Mouse (Mus musculus) liver, embryonic 16.5 days (tissue): ENCODE data around the gene Rnase10. TPM values are rescaled to one million over a fixed set of nuclear protein-coding genes. Genes with fewer than 3 reads are reported as not detected.
"Not testable (repeated sequence)": the region's sequence is repeated elsewhere in the genome, so short reads cannot be mapped to it uniquely, and the experiment has no call there.

Experiments
- ATAC-seq: fragments of 200-750 bp; cut with Nextera tagmentation; 2 replicates; pipeline ENCODE4 v1.8.0; 2017; ENCODE audit warnings: low read depth, mild to moderate bottlenecking, moderate number of reproducible peaks, moderate library complexity
- H3K27ac ChIP-seq: fragments of 300-500 bp; sonication (generic); 2 replicates; pipeline ENCODE4 v1.5.1; 2014; ENCODE audit warnings: mild to moderate bottlenecking, low read length
- H3K27me3 ChIP-seq: fragments of 300-500 bp; sonication (generic); 2 replicates; pipeline ENCODE4 v1.6.1; 2014; ENCODE audit warnings: low read depth, low read length, mixed read lengths; ENCODE audit not compliant: control insufficient read depth, insufficient read depth
- H3K36me3 ChIP-seq: fragments of 300-500 bp; sonication (generic); 2 replicates; pipeline ENCODE4 v1.6.1; 2014; ENCODE audit warnings: mild to moderate bottlenecking; ENCODE audit not compliant: control insufficient read depth, insufficient read depth
- H3K4me1 ChIP-seq: fragments of 300-500 bp; sonication (generic); 2 replicates; pipeline ENCODE4 v1.6.1; 2014; ENCODE audit warnings: low read depth, low read length, mixed read lengths; ENCODE audit not compliant: control insufficient read depth
- H3K4me2 ChIP-seq: fragments of 300-500 bp; sonication (generic); 2 replicates; pipeline ENCODE4 v1.6.1; 2014; ENCODE audit warnings: low read depth, low read length, mixed read lengths
- H3K4me3 ChIP-seq: fragments of 300-500 bp; sonication (generic); 2 replicates; pipeline ENCODE4 v1.5.1; 2014; ENCODE audit warnings: low read depth, mild to moderate bottlenecking, low read length
- H3K9ac ChIP-seq: fragments of 300-500 bp; sonication (generic); 2 replicates; pipeline ENCODE4 v1.6.1; 2014; ENCODE audit warnings: low read depth, low read length
- H3K9me3 ChIP-seq: fragments of 300-500 bp; sonication (generic); replicated peaks from 2 replicates; pipeline ENCODE4 v1.6.1; 2016; ENCODE audit warnings: low read length; ENCODE audit not compliant: control insufficient read depth
- WGBS: fragments of 180-500 bp; shearing (Covaris S2); extraction: QIAGEN DNeasy Blood & Tissue Kit; methylation state at CpG from one replicate; pipeline ENCODE4 v1.1.7; 2014; ENCODE audit not compliant: insufficient replicate concordance; 5-methylcytosine and 5-hydroxymethylcytosine counted together
- polyA plus RNA-seq: library from polyadenylated mRNA; unstranded; fragments of >200 nt; fragmentation: Nextera tagmentation; extraction: Ambion mirVana; gene quantifications from 2 replicates; pipeline ENCODE4 v1.2.1, GENCODE M21; 2015

The Rnase10 gene
- 0.09 TPM in 1 of 2 replicates, not detected in the other for polyA plus RNA-seq

DNA sequence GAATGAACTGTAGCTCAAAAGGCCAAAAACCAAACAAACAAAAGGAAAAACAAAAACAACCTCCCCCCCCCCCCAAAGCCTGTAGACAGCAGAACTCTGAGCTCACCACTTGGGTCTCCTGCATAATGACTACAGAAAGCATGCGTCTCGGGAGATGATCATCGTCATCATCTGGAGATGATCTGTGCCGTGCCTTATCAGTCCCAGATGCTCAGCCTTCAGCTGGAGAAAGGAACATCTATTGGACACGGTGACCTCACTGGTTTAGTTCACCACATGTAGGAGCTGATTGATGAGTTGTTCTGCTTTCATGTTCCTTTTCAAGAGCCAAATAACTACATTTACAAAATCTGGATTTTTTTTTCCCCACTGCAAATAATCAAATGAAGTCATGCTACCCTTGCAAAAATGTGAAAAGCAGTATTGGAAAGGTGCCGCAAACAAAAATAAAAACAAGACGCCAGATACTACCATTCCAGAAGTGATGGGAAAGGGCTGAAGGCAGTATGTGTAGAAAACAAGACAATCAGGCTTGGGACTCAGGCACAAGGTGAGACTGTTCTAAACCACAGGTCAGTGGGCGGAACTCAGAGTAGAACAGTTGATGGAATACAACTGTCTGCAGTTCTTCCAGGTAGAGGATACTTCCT lies at the start of gene Rnase10:
Gene Rnase10 (plus strand): TSS at position 600 of the 650 bp plus-strand sequence.
- Histone ChIP-seq H3K9ac (no peak within 1 kb of the TSS), H3K27ac (peak within 1 kb of the TSS; percentile 57)
- WGBS = 58% methylated on average over 8 of the region's 8 CpGs

GRCm38 (mm10) chr14:50958289-50958995 lies 49.1 kb upstream of the Rnase10 start:
- Histone ChIP-seq H3K4me2 (peak overlapping the region; percentile 41), H3K27ac (peak overlapping the region; percentile 83), H3K4me1 (peaks cover 26% of the 10 kb centered on the region), H3K4me3 (peak overlapping the region; percentile 19; the same call in 1 of the 2 replicates)
- not testable (repeated sequence) for H3K9me3 ChIP-seq, H3K27me3 ChIP-seq, H3K36me3 ChIP-seq, H3K9ac ChIP-seq
- ATAC-seq = peak; percentile 69
- 35% methylated on average over 5 of the region's 5 CpGs for WGBS

More for the DNA sequence above, at the start of gene Rnase10:
- Histone ChIP-seq H3K4me2 (no peak within 1 kb of the TSS), H3K36me3 (no peaks in the 10 kb centered on the region), H3K9me3 (no peaks in the 10 kb centered on the region), H3K4me1 (no peaks in the 10 kb centered on the region; the same call in 1 of the 2 replicates), H3K27me3 (no peaks in the 10 kb centered on the region), H3K4me3 (no peak within 1 kb of the TSS)
- ATAC-seq = no peak

DNA sequence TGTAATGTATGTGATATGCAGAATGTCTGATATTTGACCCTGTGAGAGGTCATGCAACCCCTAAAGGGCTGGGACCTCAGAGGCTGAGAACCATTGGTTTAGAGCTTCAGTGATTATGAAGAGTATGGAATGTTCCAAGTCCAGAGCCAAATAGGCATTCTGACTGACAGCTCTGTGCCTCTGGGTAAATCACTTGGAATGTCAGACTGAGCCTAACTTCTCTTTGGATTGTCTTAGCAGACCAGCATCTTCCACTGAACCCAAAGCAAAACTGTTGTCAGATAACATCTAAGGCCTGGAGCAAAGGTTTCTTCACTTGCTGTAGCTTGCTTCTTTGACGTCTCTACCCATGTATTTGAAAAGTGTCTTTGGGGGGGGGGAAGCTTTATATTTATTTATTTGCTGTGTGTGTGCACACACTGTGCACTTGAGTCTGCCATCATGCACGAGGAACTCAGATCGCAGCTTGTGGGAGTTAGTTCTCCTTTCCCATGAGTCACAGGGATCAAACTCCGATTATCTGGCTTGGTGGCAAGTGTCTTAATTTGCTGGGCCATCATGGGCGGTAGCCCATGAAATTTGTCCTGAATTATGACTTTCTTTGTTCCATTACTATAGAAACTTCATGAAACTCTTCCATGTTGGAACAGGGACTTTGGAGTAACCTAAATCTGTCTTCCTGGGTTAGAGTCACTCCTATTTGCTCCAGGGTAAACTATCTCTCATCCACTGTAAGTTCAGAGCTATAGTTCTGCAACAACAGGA lies 39.2 kb upstream of the Rnase10 start:
- H3K27ac ChIP-seq = no peak overlapping the region
- H3K4me1 ChIP-seq = no peaks in the 10 kb centered on the region
- no peak overlapping the region for H3K4me3 ChIP-seq
- H3K4me2 ChIP-seq = no peak overlapping the region
- H3K27me3 ChIP-seq = no peaks in the 10 kb centered on the region
- no peak for ATAC-seq
- H3K36me3 ChIP-seq = no peaks in the 10 kb centered on the region
- no peak overlapping the region for H3K9ac ChIP-seq
- H3K9me3 ChIP-seq = no peaks in the 10 kb centered on the region
- 71% methylated on average over 5 of the region's 5 CpGs for WGBS

- no peaks in the 10 kb centered on the region for H3K27me3 ChIP-seq
- H3K9ac ChIP-seq = no peak overlapping the region
- no peaks in the 10 kb centered on the region for H3K4me1 ChIP-seq
- H3K4me3 ChIP-seq = no peak overlapping the region
- 63% methylated on average over 1 of the region's 1 CpGs for WGBS
- no peak for ATAC-seq
- H3K4me2 ChIP-seq = no peak overlapping the region
- H3K36me3 ChIP-seq = no peaks in the 10 kb centered on the region
- H3K27ac ChIP-seq = no peak overlapping the region
- no peaks in the 10 kb centered on the region for H3K9me3 ChIP-seq
These were observed 38.5 kb upstream of the Rnase10 start for GRCm38 (mm10) chr14:50969041-50969440.

DNA sequence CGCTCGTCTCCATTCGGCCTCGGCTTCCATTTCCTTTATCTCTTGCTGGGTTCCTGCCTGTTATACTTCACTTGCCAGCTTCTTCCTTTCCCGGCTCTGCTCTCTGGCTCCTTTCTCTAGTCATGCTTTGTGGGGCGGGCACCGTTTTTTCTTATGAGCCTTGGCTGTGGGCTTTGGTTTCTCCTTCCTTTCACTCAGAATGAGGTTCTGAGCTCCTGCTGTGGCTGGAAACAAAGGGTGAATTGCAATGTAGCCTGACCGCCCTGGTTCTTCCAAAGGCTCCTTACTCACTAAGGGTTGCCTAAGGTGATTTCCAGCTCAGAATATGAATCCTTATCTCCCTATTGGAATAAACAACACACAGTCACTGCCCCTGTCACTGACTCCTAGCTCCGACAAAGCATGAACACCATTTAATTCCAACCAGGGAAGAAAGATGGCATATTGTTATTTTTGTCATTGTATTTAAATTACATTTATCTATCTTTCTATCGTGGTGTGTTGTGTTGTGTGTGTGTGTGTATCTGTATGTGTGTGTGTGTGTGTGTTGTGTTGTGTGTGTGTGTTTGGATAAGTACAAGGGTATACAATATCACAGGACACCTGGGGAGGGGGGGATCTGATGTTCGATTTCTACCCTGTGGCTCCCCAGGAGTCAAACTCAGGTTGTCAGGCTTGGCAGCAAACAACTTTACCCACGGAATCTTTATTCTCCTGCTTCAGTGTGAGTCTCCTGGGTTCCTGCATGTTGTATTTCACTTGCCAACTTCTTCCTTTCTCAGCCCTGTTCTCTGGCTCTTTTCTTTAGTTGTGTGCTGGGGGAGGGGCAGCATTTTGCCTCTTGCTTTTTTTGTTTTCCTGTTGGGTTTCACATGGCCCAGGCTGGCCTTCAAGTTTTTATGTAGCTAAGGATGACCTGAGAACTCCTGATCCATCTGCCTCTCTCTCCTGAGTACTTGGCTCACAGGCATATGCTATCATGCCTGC lies 37.7 kb upstream of the Rnase10 start:
- Histone ChIP-seq H3K9me3 (no peaks in the 10 kb centered on the region), H3K4me1 (no peaks in the 10 kb centered on the region), H3K4me2 (no peak overlapping the region), H3K4me3 (no peak overlapping the region), H3K27ac (no peak overlapping the region), H3K27me3 (no peaks in the 10 kb centered on the region), H3K9ac (no peak overlapping the region), H3K36me3 (no peaks in the 10 kb centered on the region)
- no peak for ATAC-seq
- WGBS = 25% methylated on average over 12 of the region's 12 CpGs

DNA sequence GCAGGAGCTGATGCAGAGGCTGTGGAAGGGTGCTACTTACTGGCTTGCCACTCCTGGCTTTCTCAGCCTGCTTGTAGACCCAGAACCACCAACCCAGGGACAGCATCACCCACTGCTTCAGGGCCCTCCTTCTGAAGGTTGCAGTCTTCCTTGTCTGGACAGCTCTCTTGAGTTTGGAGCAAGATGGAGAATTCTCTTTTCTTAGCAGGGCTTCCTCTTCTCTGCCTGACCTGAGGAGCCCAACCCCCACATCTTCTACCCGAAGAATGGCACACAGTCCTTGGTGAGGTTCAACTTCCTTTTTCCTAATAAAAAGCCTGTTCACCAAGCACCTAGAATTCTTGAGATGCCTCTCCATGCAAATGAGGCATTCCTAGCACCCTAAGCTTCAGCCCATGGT lies 36.7 kb upstream of the Rnase10 start:
- no peak overlapping the region for H3K9ac ChIP-seq
- no peaks in the 10 kb centered on the region for H3K4me1 ChIP-seq
- H3K27ac ChIP-seq = no peak overlapping the region
- no peak overlapping the region for H3K4me2 ChIP-seq
- no peaks in the 10 kb centered on the region for H3K36me3 ChIP-seq
- H3K9me3 ChIP-seq = no peaks in the 10 kb centered on the region
- 8% methylated on average over 1 of the region's 1 CpGs for whole genome bisulfite sequencing
- no peak for ATAC-seq
- no peaks in the 10 kb centered on the region for H3K27me3 ChIP-seq
- no peak overlapping the region for H3K4me3 ChIP-seq

DNA sequence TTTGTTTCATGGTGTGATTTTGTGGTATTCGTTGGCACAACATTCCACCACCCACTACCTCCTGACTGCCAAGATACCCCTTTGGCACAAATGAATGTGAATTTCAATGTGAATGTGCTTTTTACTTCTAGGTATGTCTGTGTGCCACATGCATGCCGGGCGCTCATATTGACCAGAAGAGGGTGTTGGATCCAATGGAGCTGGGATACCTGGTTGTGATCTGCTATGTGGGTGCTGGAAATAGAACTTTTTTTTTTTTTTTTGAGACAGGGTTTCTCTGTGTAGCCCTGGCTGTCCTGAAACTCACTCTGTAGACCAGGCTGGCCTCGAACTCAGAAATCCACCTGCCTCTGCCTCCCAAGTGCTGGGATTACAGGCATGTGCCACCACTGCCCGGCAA lies 34.5 kb upstream of the Rnase10 start:
- not testable (repeated sequence) for H3K9me3 ChIP-seq, H3K4me1 ChIP-seq, ATAC-seq, H3K27ac ChIP-seq, H3K9ac ChIP-seq, H3K36me3 ChIP-seq, H3K27me3 ChIP-seq, H3K4me2 ChIP-seq, H3K4me3 ChIP-seq
- 69% methylated on average over 5 of the region's 5 CpGs for WGBS

- no peak for ATAC-seq
These were observed 33.9 kb upstream of the Rnase10 start for GRCm38 (mm10) chr14:50973700-50974099.

More at GRCm38 (mm10) chr14:50973700-50974099, 33.9 kb upstream of the Rnase10 start:
- Histone ChIP-seq H3K9ac (no peak overlapping the region), H3K4me2 (no peak overlapping the region), H3K36me3 (no peaks in the 10 kb centered on the region), H3K4me1 (no peaks in the 10 kb centered on the region), H3K27me3 (no peaks in the 10 kb centered on the region), H3K9me3 (no peaks in the 10 kb centered on the region), H3K27ac (no peak overlapping the region), H3K4me3 (no peak overlapping the region)
- WGBS = 58% methylated on average over 4 of the region's 4 CpGs
